Mouse (Mus musculus) midbrain, embryonic 15.5 days (tissue): ENCODE data around the gene Alox15. TPM values are rescaled to one million over a fixed set of nuclear protein-coding genes. Genes with fewer than 3 reads are reported as not detected.

Experiments used
- ATAC-seq: fragments of 200-750 bp; cut with Nextera tagmentation; replicated peaks from 2 replicates; pipeline ENCODE4 v1.8.0; 2017; ENCODE audit warnings: moderate TSS enrichment
- H3K27ac ChIP-seq: fragments of 300-500 bp; sonication (generic); 2 replicates; pipeline ENCODE4 v1.5.1; 2015; ENCODE audit warnings: mild to moderate bottlenecking, inconsistent platforms
- H3K27me3 ChIP-seq: fragments of 300-500 bp; sonication (generic); replicated peaks from 2 replicates; pipeline ENCODE4 v1.6.1; 2015; ENCODE audit warnings: inconsistent platforms
- H3K36me3 ChIP-seq: fragments of 300-500 bp; sonication (generic); replicated peaks from 2 replicates; pipeline ENCODE4 v1.6.1; 2015; ENCODE audit warnings: inconsistent platforms
- H3K4me1 ChIP-seq: fragments of 300-500 bp; sonication (generic); 2 replicates; pipeline ENCODE4 v1.6.1; 2015; ENCODE audit warnings: inconsistent platforms
- H3K4me2 ChIP-seq: fragments of 300-500 bp; sonication (generic); 2 replicates; pipeline ENCODE4 v1.6.1; 2015; ENCODE audit warnings: inconsistent platforms, mild to moderate bottlenecking, moderate library complexity
- H3K4me3 ChIP-seq: fragments of 300-500 bp; sonication (generic); 2 replicates; pipeline ENCODE4 v1.5.1; 2015; ENCODE audit warnings: mild to moderate bottlenecking, inconsistent platforms
- H3K9ac ChIP-seq: fragments of 300-500 bp; sonication (generic); 2 replicates; pipeline ENCODE4 v1.6.1; 2015; ENCODE audit warnings: mild to moderate bottlenecking, inconsistent platforms
- H3K9me3 ChIP-seq: fragments of 300-500 bp; sonication (generic); 2 replicates; pipeline ENCODE4 v1.6.1; 2016; ENCODE audit warnings: inconsistent platforms
- WGBS: fragments of 180-500 bp; shearing (Covaris S2); methylation state at CpG from one replicate; pipeline ENCODE4 v1.1.7; 2015; ENCODE audit warnings: mixed read lengths; 5-methylcytosine and 5-hydroxymethylcytosine counted together
- polyA plus RNA-seq: library from polyadenylated mRNA; unstranded; fragments of >200 nt; fragmentation: Nextera tagmentation; extraction: Ambion mirVana; gene quantifications from 2 replicates; pipeline ENCODE4 v1.2.1, GENCODE M21; 2015

Alox15 gene
- polyA plus RNA-seq, 1 experiment from 2014 or later: 0.06 TPM

DNA sequence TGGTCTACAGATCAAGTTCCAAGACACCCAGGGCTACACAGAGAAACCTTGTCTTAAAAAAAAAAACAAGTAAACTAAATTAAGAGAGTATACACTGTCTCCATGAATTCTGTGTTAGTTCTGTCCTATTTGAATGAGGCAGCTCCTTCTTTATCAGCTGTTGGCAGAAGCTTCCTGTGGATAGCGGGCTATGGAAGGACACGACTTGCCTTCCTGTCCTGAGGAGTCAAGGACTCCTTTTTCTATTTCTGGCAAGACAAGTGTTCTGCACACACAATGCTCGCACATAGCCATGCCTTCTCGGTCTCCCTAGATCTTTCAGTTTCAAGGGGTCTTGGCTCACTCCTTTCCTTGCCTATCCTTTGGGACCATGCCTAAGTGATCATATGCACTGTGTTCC is 49.5 kb downstream of the Alox15 start:
- H3K27ac ChIP-seq: no peak overlapping the region

DNA sequence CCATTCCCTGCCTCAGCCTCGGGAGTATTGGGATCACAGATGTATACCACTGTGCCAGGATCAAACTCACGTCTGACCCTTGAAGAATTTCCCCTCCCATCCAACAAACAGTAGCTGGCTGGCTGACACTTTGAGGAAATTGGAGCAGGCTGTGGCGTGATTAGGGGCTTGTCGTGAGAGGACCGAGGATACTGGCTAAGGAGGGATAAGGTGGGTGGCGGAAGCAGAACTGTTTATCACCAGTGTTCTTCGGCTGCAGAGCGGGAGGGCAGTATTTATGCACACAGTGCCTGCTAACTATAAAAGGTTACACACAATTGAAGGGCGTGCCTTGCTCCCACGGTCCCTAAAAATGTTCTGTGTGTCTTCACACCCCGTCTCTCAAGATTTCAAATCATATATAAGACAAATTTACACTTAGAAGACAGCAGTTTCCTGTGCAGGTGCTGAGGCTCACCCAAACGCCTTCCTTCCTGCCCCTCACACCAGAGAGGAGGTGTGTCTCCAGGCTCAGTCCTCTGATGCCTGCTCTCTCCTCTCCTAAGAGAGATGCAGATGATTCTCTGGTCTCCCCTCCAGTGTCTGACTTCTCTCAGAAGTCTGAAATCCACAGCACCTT is 53.9 kb downstream of the Alox15 start:
- Histone ChIP-seq H3K9ac (no peak overlapping the region), H3K4me1 (no peaks in the 10 kb centered on the region), H3K27me3 (no peaks in the 10 kb centered on the region), H3K4me3 (no peak overlapping the region), H3K36me3 (no peaks in the 10 kb centered on the region), H3K27ac (no peak overlapping the region), H3K4me2 (no peak overlapping the region), H3K9me3 (no peaks in the 10 kb centered on the region)
- no peak for ATAC-seq
- 69% methylated on average over 12 of the region's 12 CpGs for WGBS

More for the DNA sequence above, 49.5 kb downstream of the Alox15 start:
- Histone ChIP-seq H3K9ac (no peak overlapping the region), H3K4me1 (no peaks in the 10 kb centered on the region), H3K27me3 (no peaks in the 10 kb centered on the region), H3K9me3 (no peaks in the 10 kb centered on the region), H3K4me2 (no peak overlapping the region), H3K4me3 (no peak overlapping the region), H3K36me3 (no peaks in the 10 kb centered on the region)
- 89% methylated on average over 4 of the region's 4 CpGs for WGBS
- no peak for ATAC-seq

DNA sequence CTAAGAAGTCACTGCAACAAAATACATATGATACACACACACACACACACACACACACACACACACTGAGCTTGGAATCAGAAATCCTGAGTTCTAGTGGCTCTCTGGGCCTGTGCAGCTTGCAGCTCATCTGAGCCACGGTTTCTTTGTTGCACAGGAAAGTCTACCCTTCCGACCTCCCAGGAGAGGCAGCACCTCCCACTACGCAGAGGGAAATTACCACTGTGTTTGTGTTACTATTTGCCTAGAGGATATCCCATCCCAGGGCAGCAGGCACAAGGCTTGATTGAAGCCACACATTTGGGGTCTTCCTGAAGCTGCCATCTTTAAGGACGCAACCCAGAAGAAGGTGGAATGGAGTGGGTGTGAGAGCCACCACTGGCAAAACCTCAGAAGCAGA is 54.4 kb downstream of the Alox15 start:
- H3K9me3 ChIP-seq: no peaks in the 10 kb centered on the region
- ATAC-seq: no peak
- no peaks in the 10 kb centered on the region for H3K36me3 ChIP-seq
- no peak overlapping the region for H3K4me2 ChIP-seq
- no peak overlapping the region for H3K4me3 ChIP-seq
- H3K9ac ChIP-seq: no peak overlapping the region
- H3K27ac ChIP-seq: no peak overlapping the region
- no peaks in the 10 kb centered on the region for H3K27me3 ChIP-seq
- WGBS: 66% methylated on average over 4 of the region's 4 CpGs
- no peaks in the 10 kb centered on the region for H3K4me1 ChIP-seq

Other genes starting within 250 kb of the Alox15 start
- 1.2 and 1.5 TPM in 2 replicates for gene Mgl2, start 221.7 kb downstream of the Alox15 start, polyA plus RNA-seq
- 0.89 and 2.1 TPM in 2 replicates for gene Clec10a, start 195.8 kb downstream of the Alox15 start, polyA plus RNA-seq
- 6.4 and 8.6 TPM in 2 replicates for gene Slc16a11, start 139.3 kb downstream of the Alox15 start, polyA plus RNA-seq
- 14.2 and 15.0 TPM in 2 replicates for gene Slc16a13, start 131.0 kb downstream of the Alox15 start, polyA plus RNA-seq
- gene Bcl6b, start 122.2 kb downstream of the Alox15 start, polyA plus RNA-seq: 5.3 and 5.6 TPM in 2 replicates
- 173 TPM in 2 replicates for gene 0610010K14Rik, start 114.1 kb downstream of the Alox15 start, polyA plus RNA-seq
- 13.0 and 14.1 TPM in 2 replicates for gene Gm21988, start 112.2 kb downstream of the Alox15 start, polyA plus RNA-seq
- gene Rnasek, start 112.2 kb downstream of the Alox15 start, polyA plus RNA-seq: 351 and 366 TPM in 2 replicates
- 0.49 and 0.74 TPM in 2 replicates for gene Alox12, start 96.7 kb downstream of the Alox15 start, polyA plus RNA-seq
- 0.22 TPM in 1 of 2 replicates, not detected in the other for gene Alox12e, start 29.4 kb downstream of the Alox15 start, polyA plus RNA-seq
- 32.6 and 33.8 TPM in 2 replicates for gene Pelp1, start 58.0 kb upstream of the Alox15 start, polyA plus RNA-seq
- 53.6 and 53.8 TPM in 2 replicates for gene Arrb2, start 80.6 kb upstream of the Alox15 start, polyA plus RNA-seq
- gene Med11, start 99.9 kb upstream of the Alox15 start, polyA plus RNA-seq: 46.2 and 49.5 TPM in 2 replicates
- gene Zmynd15, start 107.4 kb upstream of the Alox15 start, polyA plus RNA-seq: 0.61 and 0.62 TPM in 2 replicates
- gene Cxcl16, start 108.0 kb upstream of the Alox15 start, polyA plus RNA-seq: 2.5 and 2.9 TPM in 2 replicates
- 3.8 and 4.0 TPM in 2 replicates for gene Tm4sf5, start 153.2 kb upstream of the Alox15 start, polyA plus RNA-seq
- 0.46 TPM in 1 of 2 replicates, not detected in the other for gene Vmo1, start 162.6 kb upstream of the Alox15 start, polyA plus RNA-seq
- 0.14 and 0.27 TPM in 2 replicates for gene Gltpd2, start 167.2 kb upstream of the Alox15 start, polyA plus RNA-seq
- 777 and 795 TPM in 2 replicates for gene Psmb6, start 173.3 kb upstream of the Alox15 start, polyA plus RNA-seq
- gene Gm40193, start 180.9 kb upstream of the Alox15 start, polyA plus RNA-seq: not detected in 2 replicates
- gene Pld2, start 188.0 kb upstream of the Alox15 start, polyA plus RNA-seq: 13.8 and 14.8 TPM in 2 replicates
- gene Mink1, start 210.8 kb upstream of the Alox15 start, polyA plus RNA-seq: 17.9 and 18.7 TPM in 2 replicates